Mouse (Mus musculus) WW6 (cell line): Measurements from ENCODE around the gene Rps10.

Experiments used
- DNase-seq: peaks from one replicate; pipeline ENCODE4 v3.0.0-alpha.2; 2013; ENCODE audit warnings: low read depth, low spot score

Rps10 gene

GRCm38 (mm10) chr17:27611994-27612393, 24.5 kb downstream of the Rps10 start:
- no peak for DNase-seq

- DNase-seq, result no peak
These were observed 25.0 kb downstream of the Rps10 start for GRCm38 (mm10) chr17:27611519-27611884.

- no peak for DNase-seq
These were observed 25.6 kb downstream of the Rps10 start for GRCm38 (mm10) chr17:27610679-27611518.

- no peak for DNase-seq
These were observed 26.9 kb downstream of the Rps10 start for GRCm38 (mm10) chr17:27609576-27609975.

- DNase-seq, result no peak
These were observed 32.8 kb downstream of the Rps10 start for GRCm38 (mm10) chr17:27603522-27604234.

GRCm38 (mm10) chr17:27603036-27603435, 33.4 kb downstream of the Rps10 start:
- DNase-seq, result no peak

- DNase-seq, result no peak
These were observed 35.6 kb downstream of the Rps10 start for GRCm38 (mm10) chr17:27600869-27601268.

GRCm38 (mm10) chr17:27600286-27600685, 36.2 kb downstream of the Rps10 start:
- DNase-seq, result no peak

GRCm38 (mm10) chr17:27596376-27597190, 39.9 kb downstream of the Rps10 start:
- DNase-seq, result no peak

GRCm38 (mm10) chr17:27595659-27596375, 40.7 kb downstream of the Rps10 start:
- DNase-seq, result no peak

GRCm38 (mm10) chr17:27592565-27592910, 43.9 kb downstream of the Rps10 start:
- DNase-seq, result no peak

GRCm38 (mm10) chr17:27591826-27592564, 44.5 kb downstream of the Rps10 start:
- no peak for DNase-seq

- no peak for DNase-seq
These were observed 48.2 kb downstream of the Rps10 start for GRCm38 (mm10) chr17:27588231-27588630.

GRCm38 (mm10) chr17:27587252-27587651, 49.2 kb downstream of the Rps10 start:
- no peak for DNase-seq

- DNase-seq, result no peak
These were observed 49.8 kb downstream of the Rps10 start for GRCm38 (mm10) chr17:27586661-27587060.

- no peak for DNase-seq
These were observed 53.1 kb downstream of the Rps10 start for GRCm38 (mm10) chr17:27583185-27583894.
